Mouse (Mus musculus) embryonic fibroblast, embryonic 13.5 days (primary cell): ENCODE measurements at regions not wholly inside any gene's neighbourhood (a gene's known extent, or its start where the extent isn't known, plus 50 kb on each side); places are given as distances from the start of the nearest gene placed in this dataset.

ENCODE experiments used
- H3K27ac ChIP-seq: 2 replicates; pipeline ENCODE4 v1.5.1; 2012; ENCODE audit warnings: low read length, control low read depth, inconsistent platforms; ENCODE audit not compliant: insufficient read depth
- H3K4me1 ChIP-seq: 2 replicates; pipeline ENCODE4 v1.6.1; 2011; ENCODE audit warnings: low read length; ENCODE audit not compliant: control insufficient read depth, insufficient read depth
- H3K4me3 ChIP-seq: 2 replicates; pipeline ENCODE4 v1.5.1; 2011; ENCODE audit warnings: mild to moderate bottlenecking, control low read depth, low read length; ENCODE audit not compliant: insufficient read depth
- CTCF ChIP-seq: IDR thresholded peaks from 2 replicates; pipeline ENCODE4 v1.5.1; 2011; ENCODE audit warnings: mild to moderate bottlenecking, control low read depth, low read length, moderate library complexity, borderline replicate concordance; ENCODE audit not compliant: insufficient read depth
- POLR2A ChIP-seq: IDR thresholded peaks from 2 replicates; pipeline ENCODE4 v1.6.1; 2011; ENCODE audit warnings: low read depth, mild to moderate bottlenecking, control low read depth, low read length, moderate library complexity

DNA sequence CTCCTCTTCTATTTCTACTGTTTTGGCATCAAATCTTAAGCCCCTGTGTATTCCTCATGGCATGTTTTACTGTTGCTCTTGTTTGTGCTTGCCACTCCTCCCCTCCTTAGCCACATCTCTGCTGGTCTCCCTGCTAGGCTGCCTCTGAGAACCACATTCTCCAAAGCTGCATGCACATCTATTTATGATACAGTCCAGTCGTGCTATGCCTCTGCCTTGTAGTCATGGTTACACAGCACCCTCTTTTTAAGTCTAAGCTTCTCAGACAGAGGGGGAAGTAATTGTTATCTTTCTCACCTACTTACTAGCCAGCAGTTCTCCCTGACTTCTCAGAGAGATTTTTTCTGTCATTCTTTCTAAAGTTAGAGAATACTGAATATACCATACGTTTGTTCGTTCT is 523.7 kb downstream of the Mettl4 start:
- no peak overlapping the region for H3K27ac ChIP-seq

More for the DNA sequence above, 523.7 kb downstream of the Mettl4 start:
- Histone ChIP-seq H3K4me3 (no peak overlapping the region), H3K4me1 (no peaks in the 10 kb centered on the region)
- TF ChIP-seq CTCF, result no peak
- TF ChIP-seq POLR2A, result no peak
